Mouse (Mus musculus) kidney, embryonic 16.5 days (tissue): ENCODE data around the gene Hip1r. TPM values are rescaled to one million over a fixed set of nuclear protein-coding genes. Genes with fewer than 3 reads are reported as not detected.

Experiments used
- ATAC-seq: fragments of 200-750 bp; cut with Nextera tagmentation; 2 replicates; pipeline ENCODE4 v1.8.0; 2017; ENCODE audit warnings: moderate TSS enrichment; ENCODE audit not compliant: low FRiP score, low TSS enrichment
- H3K27ac ChIP-seq: fragments of 300-500 bp; sonication (generic); 2 replicates; pipeline ENCODE4 v1.5.1; 2014; ENCODE audit warnings: low read length
- H3K27me3 ChIP-seq: fragments of 300-500 bp; sonication (generic); 2 replicates; pipeline ENCODE4 v1.6.1; 2014; ENCODE audit warnings: low read length, control low read depth, mixed read lengths; ENCODE audit not compliant: insufficient read depth
- H3K36me3 ChIP-seq: fragments of 300-500 bp; sonication (generic); 2 replicates; pipeline ENCODE4 v1.6.1; 2014; ENCODE audit warnings: low read length, control low read depth, mixed read lengths; ENCODE audit not compliant: insufficient read depth
- H3K4me1 ChIP-seq: fragments of 300-500 bp; sonication (generic); 2 replicates; pipeline ENCODE4 v1.6.1; 2014; ENCODE audit warnings: low read length, control low read depth, mixed read lengths; ENCODE audit not compliant: insufficient read depth
- H3K4me2 ChIP-seq: fragments of 300-500 bp; sonication (generic); replicated peaks from 2 replicates; pipeline ENCODE4 v1.6.1; 2014; ENCODE audit warnings: low read depth, low read length
- H3K4me3 ChIP-seq: fragments of 300-500 bp; sonication (generic); 2 replicates; pipeline ENCODE4 v1.5.1; 2014; ENCODE audit warnings: mild to moderate bottlenecking, low read length
- H3K9ac ChIP-seq: fragments of 300-500 bp; sonication (generic); replicated peaks from 2 replicates; pipeline ENCODE4 v1.6.1; 2014; ENCODE audit warnings: low read length
- H3K9me3 ChIP-seq: fragments of 300-500 bp; sonication (generic); 2 replicates; pipeline ENCODE4 v1.6.1; 2016; ENCODE audit warnings: low read length, control low read depth
- WGBS: fragments of 180-500 bp; shearing (Covaris S2); extraction: QIAGEN DNeasy Blood & Tissue Kit; methylation state at CpG from one replicate; pipeline ENCODE4 v1.1.7; 2014; 5-methylcytosine and 5-hydroxymethylcytosine counted together
- polyA plus RNA-seq: library from polyadenylated mRNA; unstranded; fragments of >200 nt; fragmentation: Nextera tagmentation; extraction: Ambion mirVana; gene quantifications from 2 replicates; pipeline ENCODE4 v1.2.1, GENCODE M21; 2015

The Hip1r gene
- polyA plus RNA-seq, result 23.1 and 25.6 TPM in 2 replicates

GRCm38 (mm10) chr5:123973299-123974178 lies at the start of gene Hip1r:
Gene Hip1r (plus strand): TSS chr5:123973628.
- Histone ChIP-seq H3K9ac (peak within 1 kb of the TSS; percentile 87), H3K36me3 (no peaks in the 10 kb centered on the region), H3K4me1 (peaks cover 45% of the 10 kb centered on the region), H3K27me3 (0 out of 2 replicates have a peak, but pooled peaks cover 2% of the 10 kb centered on the region), H3K4me2 (peak within 1 kb of the TSS; percentile 89), H3K9me3 (no peaks in the 10 kb centered on the region), H3K27ac (peak within 1 kb of the TSS; percentile 64), H3K4me3 (peak within 1 kb of the TSS; percentile 77)
- WGBS, result 1% methylated on average over 75 of the region's 106 CpGs
- peak; percentile 83 for ATAC-seq

GRCm38 (mm10) chr5:123927118-123927517 lies 46.3 kb upstream of the Hip1r start, which contains the start of gene Gm43518:
Gene Gm43518 (plus strand): TSS chr5:123927418.
- Histone ChIP-seq H3K9ac (no peak within 1 kb of the TSS), H3K27me3 (no peaks in the 10 kb centered on the region), H3K27ac (no peak within 1 kb of the TSS), H3K4me3 (no peak within 1 kb of the TSS), H3K4me2 (no peak within 1 kb of the TSS), H3K36me3 (peaks cover 55% of the 10 kb centered on the region), H3K4me1 (peaks cover 4% of the 10 kb centered on the region; the same call in 1 of the 2 replicates), H3K9me3 (no peaks in the 10 kb centered on the region)
- 90% methylated on average over 9 of the region's 9 CpGs for WGBS
- ATAC-seq, result no peak

GRCm38 (mm10) chr5:123930508-123930989 lies 42.9 kb upstream of the Hip1r start, which contains the start of gene Ccdc62:
Gene Ccdc62 (plus strand): TSS chr5:123930679.
- Histone ChIP-seq H3K27ac (peak within 1 kb of the TSS; percentile 94), H3K4me2 (peak within 1 kb of the TSS; percentile 80), H3K4me3 (peak within 1 kb of the TSS; percentile 81), H3K27me3 (no peaks in the 10 kb centered on the region), H3K4me1 (peaks cover 4% of the 10 kb centered on the region; the same call in 1 of the 2 replicates), H3K9me3 (no peaks in the 10 kb centered on the region), H3K36me3 (peaks cover 25% of the 10 kb centered on the region), H3K9ac (peak within 1 kb of the TSS; percentile 99)
- WGBS, result under 1% methylated on average over 56 of the region's 56 CpGs
- peak; percentile 97 for ATAC-seq

GRCm38 (mm10) chr5:123931131-123931530 lies 42.3 kb upstream of the Hip1r start:
- Histone ChIP-seq H3K4me3 (peak overlapping the region; percentile 81), H3K4me1 (peaks cover 4% of the 10 kb centered on the region; the same call in 1 of the 2 replicates), H3K9ac (peak overlapping the region; percentile 99), H3K36me3 (peaks cover 19% of the 10 kb centered on the region), H3K27me3 (no peaks in the 10 kb centered on the region), H3K9me3 (no peaks in the 10 kb centered on the region), H3K27ac (peak overlapping the region; percentile 92), H3K4me2 (peak overlapping the region; percentile 80)
- WGBS, result 49% methylated on average over 13 of the region's 13 CpGs
- peak; percentile 22; the same call in 1 of the 2 replicates for ATAC-seq

GRCm38 (mm10) chr5:123932927-123933326 lies 40.5 kb upstream of the Hip1r start:
- Histone ChIP-seq H3K27me3 (no peaks in the 10 kb centered on the region), H3K9me3 (no peaks in the 10 kb centered on the region), H3K4me2 (no peak overlapping the region), H3K9ac (no peak overlapping the region), H3K4me1 (peaks cover 4% of the 10 kb centered on the region; the same call in 1 of the 2 replicates), H3K27ac (no peak overlapping the region), H3K4me3 (no peak overlapping the region), H3K36me3 (peaks cover 2% of the 10 kb centered on the region)
- ATAC-seq, result no peak

- Histone ChIP-seq H3K4me1 (peaks cover 4% of the 10 kb centered on the region; the same call in 1 of the 2 replicates), H3K9me3 (no peaks in the 10 kb centered on the region), H3K9ac (no peak overlapping the region), H3K4me3 (no peak overlapping the region), H3K4me2 (no peak overlapping the region), H3K36me3 (no peaks in the 10 kb centered on the region), H3K27me3 (no peaks in the 10 kb centered on the region), H3K27ac (no peak overlapping the region)
- no peak for ATAC-seq
- WGBS, result 87% methylated on average over 12 of the region's 12 CpGs
These were observed 39.9 kb upstream of the Hip1r start for GRCm38 (mm10) chr5:123933556-123933955.

GRCm38 (mm10) chr5:123933957-123934591 lies 39.4 kb upstream of the Hip1r start:
- no peaks in the 10 kb centered on the region for H3K27me3 ChIP-seq
- peaks cover 4% of the 10 kb centered on the region; the same call in 1 of the 2 replicates for H3K4me1 ChIP-seq
- H3K36me3 ChIP-seq, result no peaks in the 10 kb centered on the region
- H3K4me2 ChIP-seq, result no peak overlapping the region
- no peak overlapping the region for H3K4me3 ChIP-seq
- H3K9ac ChIP-seq, result 0 out of 2 replicates have a peak overlapping the region, but pooled peaks have one; percentile 38
- ATAC-seq, result no peak
- H3K27ac ChIP-seq, result no peak overlapping the region
- H3K9me3 ChIP-seq, result no peaks in the 10 kb centered on the region
- WGBS, result 41% methylated on average over 18 of the region's 18 CpGs

GRCm38 (mm10) chr5:123935931-123936330 lies 37.5 kb upstream of the Hip1r start:
- Histone ChIP-seq H3K4me2 (no peak overlapping the region), H3K9ac (no peak overlapping the region), H3K27ac (no peak overlapping the region), H3K36me3 (no peaks in the 10 kb centered on the region), H3K9me3 (no peaks in the 10 kb centered on the region), H3K4me1 (peaks cover 4% of the 10 kb centered on the region; the same call in 1 of the 2 replicates), H3K27me3 (no peaks in the 10 kb centered on the region), H3K4me3 (no peak overlapping the region)
- ATAC-seq, result no peak
- 88% methylated on average over 5 of the region's 5 CpGs for WGBS

GRCm38 (mm10) chr5:123938479-123938878 lies 34.9 kb upstream of the Hip1r start:
- H3K9ac ChIP-seq, result no peak overlapping the region
- no peak overlapping the region for H3K4me2 ChIP-seq
- no peaks in the 10 kb centered on the region for H3K27me3 ChIP-seq
- no peak overlapping the region for H3K4me3 ChIP-seq
- no peak overlapping the region for H3K27ac ChIP-seq
- no peak for ATAC-seq
- H3K9me3 ChIP-seq, result no peaks in the 10 kb centered on the region
- WGBS, result 90% methylated on average over 5 of the region's 5 CpGs
- H3K4me1 ChIP-seq, result no peaks in the 10 kb centered on the region
- no peaks in the 10 kb centered on the region for H3K36me3 ChIP-seq
